28 mouse cellular contexts compared by ENCODE assay signal in the genomic region with DNA sequence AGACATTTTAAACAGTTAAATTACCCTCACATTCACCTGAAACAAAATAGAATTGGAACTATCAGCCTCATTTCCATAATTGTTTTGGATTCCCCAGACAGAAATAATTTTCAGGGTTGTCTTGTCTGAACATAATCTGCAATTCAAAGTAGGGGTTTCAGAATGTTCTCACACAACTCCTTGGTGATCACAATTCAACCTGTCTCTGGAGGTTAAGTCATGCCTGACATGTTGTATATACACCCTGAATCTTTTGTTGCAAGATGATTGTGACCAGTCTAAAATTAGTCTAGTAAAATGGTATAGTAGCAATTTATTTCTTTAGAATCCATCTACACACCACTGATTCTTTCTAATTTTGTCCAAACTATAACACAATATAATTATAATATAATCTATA. TPM values are rescaled to one million over a fixed set of nuclear protein-coding genes. Genes with fewer than 3 reads are reported as not detected.
DNase-seq lines count a peak whose midpoint lies in the region; ATAC-seq and TF ChIP-seq lines count a peak whose summit lies in the region.
"Had no signal": no experiment of that assay in that cellular context is flagged by ENCODE, and none has a peak within 500 bp of the region (broad histone marks: within the 10 kb centered on the region; RNA-seq: fewer than 3 reads in every experiment).

No protein-coding gene starts in this region.

- no peaks in the 10 kb centered on the region for H3K9me3 ChIP-seq in midbrain, embryonic 11.5 days (ENCODE audit: control insufficient read depth, low read length)
- no peaks in the 10 kb centered on the region for H3K9me3 ChIP-seq in midbrain, embryonic 10.5 days (replicated peaks)
- no peaks in the 10 kb centered on the region for H3K9me3 ChIP-seq in neural tube, embryonic 11.5 days (ENCODE audit: control insufficient read depth, low read length)
- no peaks in the 10 kb centered on the region for H3K9me3 ChIP-seq in neural tube, embryonic 15.5 days (replicated peaks)
- H3K9me3 ChIP-seq: forebrain, embryonic 10.5 days; forebrain, embryonic 13.5 days; hindbrain, embryonic 13.5 days had no signal

- TF ChIP-seq CTCF in brain, embryonic 14.5 days (IDR thresholded peaks at IDR 0.05; ENCODE audit: borderline replicate concordance, extremely low read depth, insufficient read depth, insufficient read length), result no peak

- H3K9ac ChIP-seq in midbrain, embryonic 11.5 days (ENCODE audit: low read length), result no peak overlapping the region
- H3K9ac ChIP-seq in neural tube, embryonic 11.5 days (ENCODE audit: low read length), result no peak overlapping the region
- H3K9ac ChIP-seq in neural tube, embryonic 15.5 days (replicated peaks), result no peak overlapping the region
- H3K9ac ChIP-seq: forebrain, embryonic 13.5 days; hindbrain, embryonic 13.5 days had no signal

- H3K27ac ChIP-seq in midbrain, embryonic 11.5 days (ENCODE audit: low read depth, low read length), result no peak overlapping the region
- no peak overlapping the region for H3K27ac ChIP-seq in midbrain, embryonic 10.5 days (replicated peaks)
- no peak overlapping the region for H3K27ac ChIP-seq in neural tube, embryonic 11.5 days (ENCODE audit: low read depth, low read length)
- H3K27ac ChIP-seq in neural tube, embryonic 15.5 days (replicated peaks), result no peak overlapping the region
- H3K27ac ChIP-seq: forebrain, embryonic 10.5 days; forebrain, embryonic 13.5 days; hindbrain, embryonic 13.5 days; hindbrain, postnatal 0 days had no signal

- peak; percentile 60 for DNase-seq in midbrain, embryonic 11.5 days (ENCODE audit: low spot score, missing footprints)
- DNase-seq in midbrain, embryonic 10.5 days (ENCODE audit: low spot score), result no peak
- DNase-seq in neural tube, embryonic 11.5 days (ENCODE audit: low spot score), result no peak
- DNase-seq in brain, embryonic 14.5 days (ENCODE audit: low read depth), result peak; percentile 28
- DNase-seq: adrenal gland, adult 8-10 months; adrenal gland, postnatal 25 days; cerebellum, adult 18-20 months; cerebellum, adult 9-10 months; cerebellum, postnatal 14 days; gastrocnemius, postnatal 10 days; gastrocnemius, postnatal 36 days; heart, adult 11 months had no signal

- H3K27me3 ChIP-seq in midbrain, embryonic 11.5 days (ENCODE audit: control insufficient read depth, insufficient read depth, low read length), result no peaks in the 10 kb centered on the region
- H3K27me3 ChIP-seq in midbrain, embryonic 10.5 days (ENCODE audit: low read depth, poor library complexity, severe bottlenecking), result no peaks in the 10 kb centered on the region
- H3K27me3 ChIP-seq in neural tube, embryonic 11.5 days (ENCODE audit: control insufficient read depth, insufficient read depth, low read length), result no peaks in the 10 kb centered on the region
- no peaks in the 10 kb centered on the region for H3K27me3 ChIP-seq in neural tube, embryonic 15.5 days (replicated peaks)
- H3K27me3 ChIP-seq: forebrain, embryonic 13.5 days; hindbrain, embryonic 13.5 days had no signal

- no peaks in the 10 kb centered on the region for H3K4me1 ChIP-seq in midbrain, embryonic 11.5 days (ENCODE audit: control insufficient read depth, insufficient read depth, low read length)
- H3K4me1 ChIP-seq in midbrain, embryonic 10.5 days, result no peaks in the 10 kb centered on the region
- H3K4me1 ChIP-seq in neural tube, embryonic 11.5 days (ENCODE audit: control insufficient read depth, insufficient read depth, low read length), result no peaks in the 10 kb centered on the region
- no peaks in the 10 kb centered on the region for H3K4me1 ChIP-seq in neural tube, embryonic 15.5 days
- H3K4me1 ChIP-seq: forebrain, embryonic 10.5 days; forebrain, embryonic 13.5 days; hindbrain, embryonic 13.5 days had no signal

- no peak overlapping the region for H3K4me2 ChIP-seq in midbrain, embryonic 11.5 days
- H3K4me2 ChIP-seq in neural tube, embryonic 11.5 days (ENCODE audit: low read depth), result no peak overlapping the region
- H3K4me2 ChIP-seq in neural tube, embryonic 15.5 days, result no peak overlapping the region
- H3K4me2 ChIP-seq: forebrain, embryonic 13.5 days; heart, embryonic 11.5 days; hindbrain, embryonic 13.5 days had no signal

- H3K4me3 ChIP-seq in midbrain, embryonic 11.5 days (ENCODE audit: low read depth, low read length), result no peak overlapping the region
- no peak overlapping the region for H3K4me3 ChIP-seq in midbrain, embryonic 10.5 days
- H3K4me3 ChIP-seq in neural tube, embryonic 11.5 days (ENCODE audit: low read depth, low read length), result no peak overlapping the region
- H3K4me3 ChIP-seq in neural tube, embryonic 15.5 days (replicated peaks), result no peak overlapping the region
- H3K4me3 ChIP-seq: forebrain, embryonic 10.5 days; forebrain, embryonic 13.5 days; hindbrain, embryonic 13.5 days had no signal

- peak; percentile 57; the same call in 1 of the 2 replicates for ATAC-seq in midbrain, embryonic 11.5 days (ENCODE audit: low FRiP score)
- ATAC-seq in neural tube, embryonic 11.5 days (ENCODE audit: insufficient read depth, low FRiP score, low TSS enrichment), result peak; percentile 35; the same call in 1 of the 2 replicates
- ATAC-seq in neural tube, embryonic 15.5 days (ENCODE audit: low FRiP score), result no peak
- no peak for ATAC-seq in granulocyte monocyte progenitor cell, adult 5-6 weeks (replicated peaks; ENCODE audit: poor library complexity, severe bottlenecking)
- ATAC-seq: activated CD4-positive, CD25-positive, alpha-beta regulatory T cell, adult 4 months; CD4-positive, CD25-positive, alpha-beta regulatory T cell, adult 4 months; forebrain, embryonic 13.5 days; forebrain, embryonic 16.5 days; hindbrain, postnatal 0 days had no signal

- no peak for TF ChIP-seq POLR2A in brain, embryonic 14.5 days (IDR thresholded peaks at IDR 0.05; ENCODE audit: borderline replicate concordance, extremely low read depth, insufficient read depth, insufficient read length, poor library complexity, severe bottlenecking)

- H3K36me3 ChIP-seq in midbrain, embryonic 11.5 days (ENCODE audit: control insufficient read depth, insufficient read depth, low read length), result no peaks in the 10 kb centered on the region
- H3K36me3 ChIP-seq in midbrain, embryonic 10.5 days, result no peaks in the 10 kb centered on the region
- no peaks in the 10 kb centered on the region for H3K36me3 ChIP-seq in neural tube, embryonic 11.5 days (ENCODE audit: control insufficient read depth, insufficient read depth, low read length)
- H3K36me3 ChIP-seq in neural tube, embryonic 15.5 days, result no peaks in the 10 kb centered on the region
- H3K36me3 ChIP-seq: forebrain, embryonic 10.5 days; hindbrain, embryonic 13.5 days had no signal

RNA-seq across cellular contexts. Expression of a gene that starts 7.6 kb away (rescaled TPM):
- 149 and 152 TPM in 2 replicates for polyA plus RNA-seq in midbrain, embryonic 11.5 days (2014; fragmentation: Nextera tagmentation; extraction: Ambion mirVana)
- 99.1 and 105 TPM in 2 replicates for polyA plus RNA-seq in midbrain, embryonic 10.5 days (2016; fragmentation: Nextera tagmentation; extraction: Ambion mirVana)
- 128 and 132 TPM in 2 replicates for polyA plus RNA-seq in neural tube, embryonic 11.5 days (2014; fragmentation: Nextera tagmentation; extraction: Ambion mirVana)
- 51.8 and 53.6 TPM in 2 replicates for polyA plus RNA-seq in neural tube, embryonic 15.5 days (2015; fragmentation: Nextera tagmentation; extraction: Ambion mirVana)
- 40.8 and 43.1 TPM in 2 replicates for polyA plus RNA-seq in brain, embryonic 14.5 days (2012; rRNA removed)
- total RNA-seq in granulocyte monocyte progenitor cell, adult 5-6 weeks (2014; fragmentation: Nextera tagmentation), result 65.5 and 77.1 TPM in 2 replicates
- total RNA-seq in granulocyte monocyte progenitor cell, adult 5-6 weeks (2017), result 103 and 146 TPM in 2 replicates

RNA-seq across cellular contexts. Expression of a gene that starts 23.0 kb away (rescaled TPM):
- 1.5 and 1.9 TPM in 2 replicates for polyA plus RNA-seq in midbrain, embryonic 11.5 days (2014; fragmentation: Nextera tagmentation; extraction: Ambion mirVana)
- polyA plus RNA-seq in midbrain, embryonic 10.5 days (2016; fragmentation: Nextera tagmentation; extraction: Ambion mirVana), result 0.78 and 1.7 TPM in 2 replicates
- 3.1 and 3.6 TPM in 2 replicates for polyA plus RNA-seq in neural tube, embryonic 11.5 days (2014; fragmentation: Nextera tagmentation; extraction: Ambion mirVana)
- polyA plus RNA-seq in neural tube, embryonic 15.5 days (2015; fragmentation: Nextera tagmentation; extraction: Ambion mirVana), result 0.65 TPM in 1 of 2 replicates, not detected in the other
- 1.1 TPM in 2 replicates for polyA plus RNA-seq in brain, embryonic 14.5 days (2012; rRNA removed)
- not detected in 2 replicates for total RNA-seq in granulocyte monocyte progenitor cell, adult 5-6 weeks (2014; fragmentation: Nextera tagmentation)
- total RNA-seq in granulocyte monocyte progenitor cell, adult 5-6 weeks (2017), result not detected in 2 replicates
- total RNA-seq: adrenal gland, adult 8-10 months; adrenal gland, postnatal 25 days; ES-E14; gastrocnemius, adult 18-20 months; gastrocnemius, postnatal 10 days; gastrocnemius, postnatal 36 days; heart, adult 8-10 months; heart, postnatal 25 days; hematopoietic stem cell, adult 5-6 weeks; hindbrain, postnatal 0 days had no signal
- polyA plus RNA-seq: activated CD4-positive, CD25-positive, alpha-beta regulatory T cell, adult 4 months; C2C12; CD4-positive, CD25-positive, alpha-beta regulatory T cell, adult 4 months had no signal

Comparison
In these comparisons a context has a peak if more than half of its experiments do, and no peak if none do; other contexts are left out.
1. ATAC-seq: peak in midbrain, embryonic 11.5 days (single experiment) and neural tube, embryonic 11.5 days (single experiment); none in neural tube, embryonic 15.5 days (single experiment) and granulocyte monocyte progenitor cell, adult 5-6 weeks (single experiment).
2. DNase-seq: peak in midbrain, embryonic 11.5 days (single experiment) and brain, embryonic 14.5 days (single experiment); none in midbrain, embryonic 10.5 days (single experiment) and neural tube, embryonic 11.5 days (single experiment).